Mouse (Mus musculus) liver, embryonic 11.5 days (tissue): ENCODE measurements around the gene Atp13a1. TPM values are rescaled to one million over a fixed set of nuclear protein-coding genes. Genes with fewer than 3 reads are reported as not detected.
A peak's percentile ranks its signal among the peaks of the same experiment; 100 is the strongest.

Source experiments
- ATAC-seq: fragments of 200-750 bp; cut with Nextera tagmentation; replicated peaks from 2 replicates; pipeline ENCODE4 v1.8.0; 2017; ENCODE audit warnings: moderate number of reproducible peaks, mild to moderate bottlenecking, moderate TSS enrichment, moderate library complexity; ENCODE audit not compliant: low FRiP score
- DNase-seq: peaks from one replicate; pipeline ENCODE4 v3.0.0-alpha.2; 2017; ENCODE audit warnings: low spot score
- H3K27ac ChIP-seq: fragments of 300-500 bp; sonication (generic); 2 replicates; pipeline ENCODE4 v1.5.1; 2014; ENCODE audit warnings: mild to moderate bottlenecking, low read depth, low read length, control low read depth
- H3K27me3 ChIP-seq: fragments of 300-500 bp; sonication (generic); replicated peaks from 2 replicates; pipeline ENCODE4 v1.6.1; 2014; ENCODE audit warnings: low read length, mixed read lengths; ENCODE audit not compliant: control insufficient read depth, insufficient read depth
- H3K36me3 ChIP-seq: fragments of 300-500 bp; sonication (generic); 2 replicates; pipeline ENCODE4 v1.6.1; 2014; ENCODE audit warnings: mild to moderate bottlenecking, low read length, moderate library complexity, mixed read lengths; ENCODE audit not compliant: control insufficient read depth, insufficient read depth
- H3K4me1 ChIP-seq: fragments of 300-500 bp; sonication (generic); replicated peaks from 2 replicates; pipeline ENCODE4 v1.6.1; 2014; ENCODE audit warnings: low read length, mixed read lengths; ENCODE audit not compliant: control insufficient read depth, insufficient read depth
- H3K4me2 ChIP-seq: fragments of 300-500 bp; sonication (generic); 2 replicates; pipeline ENCODE4 v1.6.1; 2014; ENCODE audit warnings: mild to moderate bottlenecking, control low read depth, moderate library complexity
- H3K4me3 ChIP-seq: fragments of 300-500 bp; sonication (generic); 2 replicates; pipeline ENCODE4 v1.5.1; 2014; ENCODE audit warnings: low read depth, low read length, control low read depth
- H3K9ac ChIP-seq: fragments of 300-500 bp; sonication (generic); 2 replicates; pipeline ENCODE4 v1.6.1; 2014; ENCODE audit warnings: low read depth, low read length, control low read depth
- H3K9me3 ChIP-seq: fragments of 300-500 bp; sonication (generic); 2 replicates; pipeline ENCODE4 v1.6.1; 2016; ENCODE audit warnings: low read length, inconsistent platforms, mixed read lengths; ENCODE audit not compliant: control insufficient read depth
- WGBS: fragments of 180-500 bp; shearing (Covaris S2); extraction: QIAGEN DNeasy Blood & Tissue Kit; methylation state at CpG from one replicate; pipeline ENCODE4 v1.1.7; 2014; 5-methylcytosine and 5-hydroxymethylcytosine counted together
- polyA plus RNA-seq: library from polyadenylated mRNA; unstranded; fragments of >200 nt; fragmentation: Nextera tagmentation; extraction: Ambion mirVana; gene quantifications from 2 replicates; pipeline ENCODE4 v1.2.1, GENCODE M21; 2014

The Atp13a1 gene
- polyA plus RNA-seq, 1 experiment from 2014 or later, result 53.4 TPM

- Histone ChIP-seq H3K4me1 (peaks cover 21% of the 10 kb centered on the region), H3K4me3 (0 out of 2 replicates have a peak overlapping the region, but pooled peaks have one; percentile 2), H3K27ac (no peak overlapping the region), H3K4me2 (no peak overlapping the region), H3K9ac (no peak overlapping the region), H3K9me3 (no peaks in the 10 kb centered on the region), H3K36me3 (peaks cover 50% of the 10 kb centered on the region), H3K27me3 (no peaks in the 10 kb centered on the region)
- DNase-seq (no peak), ATAC-seq (no peak)
- WGBS, result 95% methylated on average over 3 of the region's 3 CpGs
Observed at GRCm38 (mm10) chr8:69794096-69794495, 3.1 kb downstream of the Atp13a1 start.

- Histone ChIP-seq H3K27me3 (no peaks in the 10 kb centered on the region), H3K4me2 (no peak overlapping the region), H3K27ac (no peak overlapping the region), H3K9ac (no peak overlapping the region), H3K9me3 (no peaks in the 10 kb centered on the region), H3K36me3 (peaks cover 57% of the 10 kb centered on the region), H3K4me3 (no peak overlapping the region), H3K4me1 (peaks cover 13% of the 10 kb centered on the region)
- ATAC-seq, result no peak
- 93% methylated on average over 6 of the region's 6 CpGs for WGBS
- no peak for DNase-seq
Observed at GRCm38 (mm10) chr8:69794901-69795300, 3.9 kb downstream of the Atp13a1 start.

- Histone ChIP-seq H3K9ac (no peak overlapping the region), H3K27ac (no peak overlapping the region), H3K4me3 (no peak overlapping the region), H3K9me3 (no peaks in the 10 kb centered on the region), H3K4me2 (no peak overlapping the region), H3K4me1 (peaks cover 9% of the 10 kb centered on the region), H3K27me3 (no peaks in the 10 kb centered on the region), H3K36me3 (peaks cover 71% of the 10 kb centered on the region)
- ATAC-seq (no peak), DNase-seq (no peak)
- 94% methylated on average over 16 of the region's 16 CpGs for WGBS
Observed at GRCm38 (mm10) chr8:69796721-69797345, 5.9 kb downstream of the Atp13a1 start.

GRCm38 (mm10) chr8:69797661-69798060, 6.7 kb downstream of the Atp13a1 start:
- WGBS, result 94% methylated on average over 10 of the region's 10 CpGs

GRCm38 (mm10) chr8:69799261-69799660, 8.3 kb downstream of the Atp13a1 start:
- no peaks in the 10 kb centered on the region for H3K4me1 ChIP-seq
- 89% methylated on average over 8 of the region's 8 CpGs for WGBS
- H3K36me3 ChIP-seq, result peaks cover 89% of the 10 kb centered on the region
- no peak for DNase-seq
- no peak overlapping the region for H3K27ac ChIP-seq
- no peaks in the 10 kb centered on the region for H3K9me3 ChIP-seq
- H3K9ac ChIP-seq, result no peak overlapping the region
- no peak overlapping the region for H3K4me3 ChIP-seq
- ATAC-seq, result no peak
- H3K27me3 ChIP-seq, result no peaks in the 10 kb centered on the region
- H3K4me2 ChIP-seq, result no peak overlapping the region

More at GRCm38 (mm10) chr8:69797661-69798060, 6.7 kb downstream of the Atp13a1 start:
- Histone ChIP-seq H3K4me2 (no peak overlapping the region), H3K27ac (no peak overlapping the region), H3K4me3 (no peak overlapping the region), H3K4me1 (peaks cover 2% of the 10 kb centered on the region), H3K9me3 (no peaks in the 10 kb centered on the region), H3K9ac (no peak overlapping the region), H3K27me3 (no peaks in the 10 kb centered on the region), H3K36me3 (peaks cover 79% of the 10 kb centered on the region)
- DNase-seq (no peak), ATAC-seq (no peak)

GRCm38 (mm10) chr8:69799946-69800345, 9.0 kb downstream of the Atp13a1 start:
- ATAC-seq (no peak), DNase-seq (no peak)
- no peaks in the 10 kb centered on the region for H3K4me1 ChIP-seq
- H3K36me3 ChIP-seq, result peaks cover 90% of the 10 kb centered on the region
- H3K9ac ChIP-seq, result no peak overlapping the region
- 85% methylated on average over 5 of the region's 5 CpGs for WGBS
- no peaks in the 10 kb centered on the region for H3K27me3 ChIP-seq
- no peak overlapping the region for H3K4me3 ChIP-seq
- no peak overlapping the region for H3K27ac ChIP-seq
- no peak overlapping the region for H3K4me2 ChIP-seq
- no peaks in the 10 kb centered on the region for H3K9me3 ChIP-seq

- DNase-seq (no peak), ATAC-seq (no peak)
- Histone ChIP-seq H3K27ac (no peak overlapping the region), H3K4me2 (no peak overlapping the region), H3K4me1 (no peaks in the 10 kb centered on the region), H3K4me3 (no peak overlapping the region), H3K36me3 (peaks cover 90% of the 10 kb centered on the region), H3K9me3 (no peaks in the 10 kb centered on the region), H3K27me3 (no peaks in the 10 kb centered on the region), H3K9ac (no peak overlapping the region)
- 95% methylated on average over 4 of the region's 4 CpGs for WGBS
Observed at GRCm38 (mm10) chr8:69801796-69802195, 10.8 kb downstream of the Atp13a1 start.

- Histone ChIP-seq H3K4me2 (no peak overlapping the region), H3K4me1 (no peaks in the 10 kb centered on the region), H3K4me3 (no peak overlapping the region), H3K27ac (no peak overlapping the region), H3K27me3 (no peaks in the 10 kb centered on the region), H3K9me3 (no peaks in the 10 kb centered on the region), H3K36me3 (peaks cover 90% of the 10 kb centered on the region), H3K9ac (no peak overlapping the region)
- DNase-seq (no peak), ATAC-seq (no peak)
Observed at GRCm38 (mm10) chr8:69802216-69802615, 11.3 kb downstream of the Atp13a1 start.

- peaks cover 83% of the 10 kb centered on the region for H3K36me3 ChIP-seq
- no peak overlapping the region for H3K9ac ChIP-seq
- H3K27me3 ChIP-seq, result no peaks in the 10 kb centered on the region
- H3K4me1 ChIP-seq, result peaks cover 2% of the 10 kb centered on the region; the same call in 1 of the 2 replicates
- H3K4me3 ChIP-seq, result no peak overlapping the region
- no peak overlapping the region for H3K4me2 ChIP-seq
- no peak overlapping the region for H3K27ac ChIP-seq
- no peak for DNase-seq
- no peak for ATAC-seq
- 88% methylated on average over 7 of the region's 7 CpGs for WGBS
- no peaks in the 10 kb centered on the region for H3K9me3 ChIP-seq
Observed at GRCm38 (mm10) chr8:69803366-69803765, 12.4 kb downstream of the Atp13a1 start.
